Mouse (Mus musculus): ENCODE measurements at regions not wholly inside any gene's neighbourhood (a gene's known extent, or its start where the extent isn't known, plus 50 kb on each side); places are given as distances from the start of the nearest gene placed in this dataset.
A peak's percentile ranks its signal among the peaks of the same experiment; 100 is the strongest.

DNA sequence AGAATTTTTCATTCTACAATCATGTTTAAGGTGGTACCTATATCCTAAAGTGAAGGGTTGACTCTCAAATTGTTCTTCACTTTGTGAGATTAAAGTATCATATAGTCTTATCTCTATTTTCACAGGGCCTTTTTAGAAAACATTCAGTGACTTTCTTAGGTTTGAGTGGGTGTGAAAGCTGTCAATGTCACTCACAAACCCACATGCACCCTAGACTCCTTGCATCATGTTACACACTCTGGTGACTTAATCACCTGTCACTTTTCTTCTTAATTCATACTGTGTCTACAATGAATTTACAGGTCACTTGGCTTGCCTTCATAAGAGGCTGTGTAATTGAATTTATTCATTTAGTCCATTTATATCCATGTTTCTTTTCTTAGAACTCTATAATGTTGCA, 1026.8 kb upstream of the Alcam start:
- no peak for DNase-seq (ENCODE audit: low spot score in 2 of 2)

DNA sequence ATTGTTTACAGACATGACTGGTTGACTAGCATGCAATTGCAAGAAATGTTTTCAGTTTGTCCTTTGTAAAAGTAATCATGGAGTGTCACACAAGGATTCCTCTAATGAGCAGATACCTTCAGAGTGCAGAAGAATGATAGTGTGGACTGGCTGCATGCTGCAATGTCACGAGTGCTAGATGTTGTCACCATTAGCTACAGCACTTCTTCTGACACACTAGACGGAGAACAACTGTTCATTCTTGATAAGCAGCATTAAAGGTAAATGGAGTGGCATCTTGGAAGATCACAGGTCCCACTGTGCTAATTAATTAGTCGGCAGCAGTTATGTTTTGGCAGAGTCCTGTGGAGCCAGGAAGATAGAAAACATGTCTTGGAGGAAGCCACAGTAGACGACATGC, 985.6 kb upstream of the Alcam start:
- DNase-seq (ENCODE audit: low spot score in 2 of 2), result no peak

- no peak for DNase-seq (ENCODE audit: low spot score in 2 of 2)
Measured at GRCm38 (mm10) chr16:53418416-53418815, 964.5 kb upstream of the Alcam start.

DNA sequence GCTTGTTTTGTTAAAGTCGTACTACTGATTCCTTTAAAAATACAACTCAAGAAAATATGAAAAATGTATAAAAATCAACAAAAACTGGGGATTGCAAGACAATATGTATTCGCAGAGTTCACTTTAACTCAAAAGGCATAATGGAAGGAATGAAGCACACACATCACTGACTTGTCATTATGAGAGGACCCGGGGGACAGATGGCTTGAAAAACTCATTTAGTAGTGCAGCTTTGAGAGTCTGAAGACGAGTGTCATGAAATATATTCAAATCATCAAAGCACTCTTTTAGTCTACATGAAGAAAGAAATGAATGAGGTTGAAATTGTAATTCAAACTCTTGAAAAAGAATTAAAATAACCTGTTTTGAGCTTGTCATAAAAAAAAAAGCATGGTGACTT, 931.3 kb upstream of the Alcam start:
- no peak for DNase-seq (ENCODE audit: low spot score in 2 of 2)

DNA sequence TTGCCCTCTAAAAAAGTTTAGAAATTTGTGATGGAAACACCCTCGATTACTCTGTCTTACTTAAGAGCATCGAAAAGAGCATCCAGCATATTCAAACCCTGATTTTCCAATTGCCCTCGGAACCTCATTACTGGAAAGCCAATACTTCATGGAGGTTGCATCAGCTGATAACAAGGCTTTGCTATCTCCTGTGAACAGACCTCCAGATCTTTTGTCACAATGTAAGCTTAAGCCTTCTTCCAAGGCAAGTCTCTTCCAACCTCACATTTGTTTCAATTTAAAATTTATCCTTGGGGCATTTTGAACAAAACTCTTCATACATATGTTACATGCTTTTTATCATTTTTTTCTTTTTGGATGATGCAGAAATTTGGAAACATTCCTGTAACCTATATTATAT, 888.3 kb upstream of the Alcam start:
- DNase-seq (ENCODE audit: low spot score in 2 of 2), result no peak

DNA sequence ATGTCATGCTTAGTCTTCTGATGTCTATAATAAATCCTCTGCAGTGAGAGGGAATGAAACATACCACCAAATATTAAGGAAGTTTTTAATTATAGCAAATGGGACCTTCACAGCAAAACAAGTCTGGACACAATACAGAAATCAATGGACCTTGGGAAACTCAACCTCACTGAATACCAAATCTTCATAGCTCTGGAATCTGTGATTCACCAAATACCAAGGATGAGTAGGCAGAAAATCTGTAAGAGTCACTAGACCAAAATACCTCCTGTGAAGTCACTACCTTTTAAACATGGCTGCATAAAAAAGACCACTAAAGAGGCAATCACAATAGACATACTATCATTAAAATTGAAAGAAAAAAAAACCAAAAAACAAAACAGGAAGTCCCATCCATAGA, 872.5 kb upstream of the Alcam start:
- no peak for DNase-seq (ENCODE audit: low spot score in 2 of 2)

DNA sequence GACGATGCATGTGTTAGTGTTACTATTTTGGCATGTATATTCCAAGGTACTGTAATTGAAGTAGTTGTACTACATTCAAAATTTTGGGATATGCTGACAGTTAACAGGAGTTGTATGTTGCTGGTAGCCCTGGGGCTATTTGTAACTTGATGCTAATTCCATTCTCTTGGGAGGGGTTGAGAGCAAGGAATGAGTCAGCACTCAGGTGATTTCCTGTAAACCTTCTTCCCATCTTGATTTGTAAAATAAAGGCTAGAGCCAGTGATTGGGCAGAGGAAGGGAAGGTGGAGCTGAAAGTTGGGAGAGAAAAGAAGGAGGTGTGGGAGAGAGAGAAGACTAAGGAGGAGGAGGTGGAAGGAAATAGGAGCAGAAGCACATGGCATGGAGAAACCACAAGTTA, 838.2 kb upstream of the Alcam start:
- DNase-seq (ENCODE audit: low spot score in 2 of 2), result no peak

GRCm38 (mm10) chr16:53282014-53282413, 828.1 kb upstream of the Alcam start:
- no peak for DNase-seq (ENCODE audit: low spot score in 2 of 2)

DNA sequence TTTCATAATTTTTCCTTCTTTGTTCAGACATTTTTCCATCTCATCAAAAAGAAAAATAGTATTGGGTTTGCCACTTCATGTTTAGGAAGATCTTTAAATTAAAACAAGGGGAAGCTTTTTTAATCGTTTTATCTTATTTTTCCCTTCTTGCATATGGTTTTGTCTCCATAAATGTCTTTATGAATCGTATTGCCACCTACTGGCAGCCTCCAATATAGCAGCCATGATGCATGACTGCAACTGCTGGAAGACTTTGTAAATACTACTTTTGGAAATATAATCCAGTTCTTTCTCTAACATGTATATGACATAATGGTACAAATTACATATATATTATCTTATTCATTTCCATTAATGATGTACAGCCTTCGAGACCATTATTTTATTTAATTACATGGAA, 812.2 kb upstream of the Alcam start:
- DNase-seq (ENCODE audit: low spot score in 2 of 2), result peak; percentile 4 to 33

DNA sequence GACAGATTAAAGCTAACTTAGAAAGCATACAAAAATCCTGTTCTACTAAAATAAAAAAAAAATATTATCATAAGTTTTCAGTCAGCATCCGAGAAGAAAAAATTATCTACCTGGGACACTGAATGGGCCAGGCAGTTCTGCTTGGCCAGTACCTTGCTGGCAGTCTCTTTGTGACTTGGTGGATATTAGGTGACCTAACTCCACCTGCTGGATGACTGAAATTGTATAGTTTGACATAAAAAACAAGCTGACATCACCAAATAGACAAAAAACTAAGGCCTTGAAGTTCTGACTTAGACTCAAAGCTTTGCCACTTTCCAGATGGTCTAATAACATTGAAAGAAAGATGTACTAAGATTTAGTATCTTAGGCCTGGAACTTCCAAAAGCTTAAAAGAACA, 791.5 kb upstream of the Alcam start:
- DNase-seq (ENCODE audit: low spot score in 2 of 2), result no peak

- DNase-seq (ENCODE audit: low spot score in 2 of 2), result no peak
Measured at GRCm38 (mm10) chr16:53242126-53242537, 788.3 kb upstream of the Alcam start.

GRCm38 (mm10) chr16:53218886-53219285, 765.0 kb upstream of the Alcam start:
- DNase-seq (ENCODE audit: low spot score in 2 of 2), result no peak

GRCm38 (mm10) chr16:53201449-53201848, 747.6 kb upstream of the Alcam start:
- no peak for DNase-seq (ENCODE audit: low spot score in 2 of 2)

GRCm38 (mm10) chr16:53186444-53186843, 732.6 kb upstream of the Alcam start:
- DNase-seq (ENCODE audit: low spot score in 2 of 2), result no peak

DNA sequence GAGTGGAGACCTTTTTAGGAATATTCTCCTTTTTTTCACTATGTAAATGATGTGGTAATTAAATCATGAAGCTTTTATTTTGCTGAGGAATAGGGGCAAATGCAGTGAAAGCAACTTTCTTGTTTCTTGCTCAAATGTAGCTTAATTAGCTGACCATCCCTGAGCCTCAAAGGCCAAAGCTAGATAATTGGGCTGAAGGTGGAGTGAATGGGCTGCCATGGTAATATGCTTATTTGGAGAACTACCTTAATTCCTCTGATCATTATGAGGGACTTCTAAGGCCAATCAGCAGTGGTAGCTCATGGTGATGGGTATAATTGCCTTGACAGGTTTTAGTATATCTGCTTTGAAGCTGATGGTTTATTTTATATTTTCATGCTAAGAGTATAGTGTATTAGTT, 702.5 kb upstream of the Alcam start:
- DNase-seq (ENCODE audit: low spot score in 2 of 2), result no peak

GRCm38 (mm10) chr16:53130677-53131076, 676.8 kb upstream of the Alcam start:
- DNase-seq (ENCODE audit: low spot score in 2 of 2), result no peak

GRCm38 (mm10) chr16:53108726-53109125, 654.9 kb upstream of the Alcam start:
- DNase-seq (ENCODE audit: low spot score in 2 of 2), result no peak

DNA sequence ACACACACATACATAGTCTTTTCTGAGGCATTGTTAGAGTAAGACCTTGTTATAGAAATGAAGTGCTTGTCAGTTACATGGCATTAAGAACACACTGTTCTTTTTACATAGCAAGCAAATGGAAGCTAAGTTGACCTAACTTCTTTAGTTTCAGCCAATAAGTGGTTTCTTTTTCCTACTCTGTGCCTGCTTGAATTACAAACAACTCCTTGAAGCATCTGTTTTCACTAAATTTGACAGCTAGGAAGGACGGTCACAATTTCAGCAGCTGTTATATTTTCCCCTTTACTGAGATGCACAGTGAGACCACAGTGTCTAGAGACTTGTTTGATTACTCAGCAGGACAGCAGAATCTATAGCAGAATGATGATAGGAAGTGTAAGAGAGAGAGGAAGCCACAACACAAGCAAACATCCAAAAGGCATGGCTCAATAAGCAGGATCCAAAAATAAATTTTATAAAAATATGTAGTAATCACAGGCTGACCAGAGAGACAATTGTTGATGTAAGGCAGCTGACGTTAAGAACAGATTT, 641.6 kb upstream of the Alcam start:
- no peak for DNase-seq (ENCODE audit: low spot score in 2 of 2)

DNA sequence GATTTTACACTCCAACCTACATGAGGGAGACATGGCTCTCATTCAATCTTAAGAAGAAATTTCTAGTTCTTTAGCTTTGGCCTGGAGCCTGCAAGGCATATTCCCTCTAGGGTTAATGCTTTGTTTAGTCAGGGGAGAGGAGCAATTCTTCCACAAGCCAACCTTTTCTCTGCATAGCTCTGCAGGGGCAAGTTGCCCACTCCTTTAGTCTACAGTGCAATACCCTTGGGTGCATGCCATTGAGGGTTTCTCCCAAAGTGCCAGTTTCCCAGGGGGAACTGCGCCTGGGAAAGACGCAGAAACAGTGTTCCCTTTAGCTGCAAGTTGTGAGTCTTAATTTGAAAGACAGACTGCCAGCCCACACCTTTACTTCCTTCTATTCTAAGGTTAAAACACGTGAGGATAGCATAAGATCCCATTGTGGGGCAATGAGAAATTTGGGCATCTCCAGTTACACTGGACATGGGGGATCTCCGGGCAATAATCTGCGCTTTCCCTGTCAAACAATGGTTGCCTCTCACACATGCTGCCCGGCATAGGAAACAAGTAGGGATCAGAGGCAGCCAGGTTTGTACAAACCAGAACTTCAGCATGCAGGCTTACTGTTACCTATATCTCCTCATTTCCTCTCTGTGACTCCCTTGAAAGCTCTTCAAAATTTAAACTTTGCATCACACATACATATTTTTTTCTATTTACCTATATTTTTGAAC, 620.1 kb upstream of the Alcam start:
- DNase-seq (ENCODE audit: low spot score in 2 of 2), result no peak

- DNase-seq (ENCODE audit: low spot score in 2 of 2), result no peak
Measured at GRCm38 (mm10) chr16:53071887-53072682, 618.2 kb upstream of the Alcam start.

- no peak for DNase-seq (ENCODE audit: low spot score in 2 of 2)
Measured at GRCm38 (mm10) chr16:53064151-53064550, 610.3 kb upstream of the Alcam start.

- no peak for DNase-seq (ENCODE audit: low spot score in 2 of 2)
Measured at GRCm38 (mm10) chr16:53063061-53063460, 609.2 kb upstream of the Alcam start.

DNA sequence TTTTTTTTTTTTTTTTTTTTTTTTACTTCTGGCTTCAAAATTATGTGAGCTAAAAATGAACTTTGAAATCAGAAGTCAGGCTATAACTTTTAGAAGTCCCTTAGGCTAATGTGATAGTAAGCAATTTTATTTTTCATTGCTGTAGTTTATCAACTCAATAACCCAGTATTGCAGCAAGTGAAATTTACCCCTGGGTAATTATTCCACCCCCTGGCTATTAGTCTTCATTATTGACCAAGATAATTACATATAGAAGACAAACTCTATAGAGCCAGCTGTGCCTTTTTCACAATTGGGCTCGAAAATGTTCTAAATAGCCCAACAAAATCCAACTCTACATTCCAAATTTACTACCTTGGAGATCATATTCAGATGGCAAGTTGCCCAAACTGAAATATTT, 572.2 kb upstream of the Alcam start:
- DNase-seq (ENCODE audit: low spot score in 2 of 2), result no peak
